Mouse (Mus musculus) stomach, postnatal 0 days (tissue): ENCODE data around the gene Tmem63a. TPM values are rescaled to one million over a fixed set of nuclear protein-coding genes. Genes with fewer than 3 reads are reported as not detected.

ENCODE experiments used
- ATAC-seq: fragments of 200-750 bp; cut with Nextera tagmentation; 2 replicates; pipeline ENCODE4 v1.8.0; 2017; ENCODE audit not compliant: low FRiP score, low TSS enrichment
- DNase-seq: peaks from one replicate; pipeline ENCODE4 v3.0.0-alpha.2; 2016; ENCODE audit warnings: low spot score
- H3K27ac ChIP-seq: fragments of 300-500 bp; sonication (generic); replicated peaks from 2 replicates; pipeline ENCODE4 v1.5.1; 2014; ENCODE audit warnings: mild to moderate bottlenecking, control low read depth
- H3K27me3 ChIP-seq: fragments of 300-500 bp; sonication (generic); 2 replicates; pipeline ENCODE4 v1.6.1; 2014; ENCODE audit warnings: low read length; ENCODE audit not compliant: control insufficient read depth, insufficient read depth
- H3K36me3 ChIP-seq: fragments of 300-500 bp; sonication (generic); 2 replicates; pipeline ENCODE4 v1.6.1; 2014; ENCODE audit warnings: low read length, mixed read lengths; ENCODE audit not compliant: control insufficient read depth, insufficient read depth
- H3K4me1 ChIP-seq: fragments of 300-500 bp; sonication (generic); replicated peaks from 2 replicates; pipeline ENCODE4 v1.6.1; 2014; ENCODE audit warnings: antibody characterized with exemption; ENCODE audit not compliant: control insufficient read depth, insufficient read depth
- H3K4me2 ChIP-seq: fragments of 300-500 bp; sonication (generic); replicated peaks from 2 replicates; pipeline ENCODE4 v1.6.1; 2014; ENCODE audit warnings: low read depth, mild to moderate bottlenecking, control low read depth, moderate library complexity
- H3K4me3 ChIP-seq: fragments of 300-500 bp; sonication (generic); 2 replicates; pipeline ENCODE4 v1.5.1; 2014; ENCODE audit warnings: low read depth, low read length, control low read depth
- H3K9ac ChIP-seq: fragments of 300-500 bp; sonication (generic); 2 replicates; pipeline ENCODE4 v1.6.1; 2014; ENCODE audit warnings: mild to moderate bottlenecking, low read length, control low read depth, mixed read lengths
- H3K9me3 ChIP-seq: fragments of 300-500 bp; sonication (generic); 2 replicates; pipeline ENCODE4 v1.6.1; 2016; ENCODE audit warnings: low read length; ENCODE audit not compliant: control insufficient read depth
- CTCF ChIP-seq: IDR thresholded peaks from 2 replicates; pipeline ENCODE4 v1.5.1; 2016; ENCODE audit warnings: antibody characterized with exemption, low read depth, mild to moderate bottlenecking, moderate library complexity
- EP300 ChIP-seq: optimal IDR thresholded peaks from 2 replicates; pipeline ENCODE3; 2016; ENCODE audit warnings: antibody characterized with exemption
- WGBS: fragments of 180-500 bp; shearing (Covaris S2); extraction: QIAGEN DNeasy Blood & Tissue Kit; methylation state at CpG from one replicate; pipeline ENCODE4 v1.1.7; 2014; 5-methylcytosine and 5-hydroxymethylcytosine counted together
- polyA plus RNA-seq: library from polyadenylated mRNA; unstranded; fragments of >200 nt; fragmentation: Nextera tagmentation; extraction: Ambion mirVana; gene quantifications from 2 replicates; pipeline ENCODE4 v1.2.1, GENCODE M21; 2015

Tmem63a gene
- polyA plus RNA-seq, 1 experiment from 2014 or later, result 35.2 TPM

- Histone ChIP-seq H3K4me3 (no peak overlapping the region), H3K36me3 (no peaks in the 10 kb centered on the region), H3K27ac (no peak overlapping the region), H3K27me3 (no peaks in the 10 kb centered on the region), H3K4me1 (no peaks in the 10 kb centered on the region), H3K9ac (no peak overlapping the region), H3K9me3 (no peaks in the 10 kb centered on the region), H3K4me2 (no peak overlapping the region)
- TF ChIP-seq EP300 (no peak), CTCF (no peak)
- DNase-seq (no peak), ATAC-seq (no peak)
- 17% methylated on average over 1 of the region's 1 CpGs for WGBS
Measured at GRCm38 (mm10) chr1:180917053-180917452, 25.1 kb upstream of the Tmem63a start.

GRCm38 (mm10) chr1:180919686-180920085 lies 22.5 kb upstream of the Tmem63a start:
- peak; percentile 62 for DNase-seq
- no peaks in the 10 kb centered on the region for H3K4me1 ChIP-seq
- TF ChIP-seq CTCF (peak; percentile 72), EP300 (no peak)
- H3K4me3 ChIP-seq, result no peak overlapping the region
- H3K4me2 ChIP-seq, result no peak overlapping the region
- H3K27me3 ChIP-seq, result no peaks in the 10 kb centered on the region
- H3K9ac ChIP-seq, result no peak overlapping the region
- peak; percentile 50 for ATAC-seq
- no peaks in the 10 kb centered on the region for H3K9me3 ChIP-seq
- WGBS, result 46% methylated on average over 8 of the region's 8 CpGs
- H3K27ac ChIP-seq, result no peak overlapping the region
- no peaks in the 10 kb centered on the region for H3K36me3 ChIP-seq

- Histone ChIP-seq H3K36me3 (no peaks in the 10 kb centered on the region), H3K27ac (no peak overlapping the region), H3K9me3 (no peaks in the 10 kb centered on the region), H3K27me3 (no peaks in the 10 kb centered on the region), H3K4me2 (no peak overlapping the region), H3K4me1 (no peaks in the 10 kb centered on the region), H3K4me3 (no peak overlapping the region), H3K9ac (no peak overlapping the region)
- WGBS, result 68% methylated on average over 6 of the region's 6 CpGs
- no peak for TF ChIP-seq EP300
- ATAC-seq, result no peak
- DNase-seq, result no peak
Measured at GRCm38 (mm10) chr1:180922273-180923048, 19.7 kb upstream of the Tmem63a start.

GRCm38 (mm10) chr1:180924737-180925136 lies 17.4 kb upstream of the Tmem63a start:
- 49% methylated on average over 2 of the region's 2 CpGs for WGBS
- DNase-seq, result no peak
- TF ChIP-seq EP300 (no peak), CTCF (no peak)
- Histone ChIP-seq H3K4me2 (no peak overlapping the region), H3K27ac (no peak overlapping the region), H3K36me3 (no peaks in the 10 kb centered on the region), H3K4me3 (no peak overlapping the region), H3K9ac (no peak overlapping the region), H3K4me1 (no peaks in the 10 kb centered on the region), H3K27me3 (no peaks in the 10 kb centered on the region; the same call in 1 of the 2 replicates), H3K9me3 (no peaks in the 10 kb centered on the region)
- no peak for ATAC-seq

- H3K4me1 ChIP-seq, result no peaks in the 10 kb centered on the region
- no peaks in the 10 kb centered on the region for H3K36me3 ChIP-seq
- H3K9ac ChIP-seq, result no peak overlapping the region
- no peak overlapping the region for H3K27ac ChIP-seq
- H3K9me3 ChIP-seq, result no peaks in the 10 kb centered on the region
- H3K4me3 ChIP-seq, result no peak overlapping the region
- TF ChIP-seq EP300, result no peak
- no peak for TF ChIP-seq CTCF
- DNase-seq (no peak), ATAC-seq (peak; percentile 21; the same call in 1 of the 2 replicates)
- WGBS, result 57% methylated on average over 4 of the region's 4 CpGs
- no peak overlapping the region for H3K4me2 ChIP-seq
- no peaks in the 10 kb centered on the region; the same call in 1 of the 2 replicates for H3K27me3 ChIP-seq
Measured at GRCm38 (mm10) chr1:180926286-180926685, 15.9 kb upstream of the Tmem63a start.

GRCm38 (mm10) chr1:180929599-180929998 lies 12.5 kb upstream of the Tmem63a start:
- 37% methylated on average over 2 of the region's 2 CpGs for WGBS
- no peaks in the 10 kb centered on the region; the same call in 1 of the 2 replicates for H3K27me3 ChIP-seq
- no peak for TF ChIP-seq CTCF
- TF ChIP-seq EP300, result no peak
- no peak for ATAC-seq
- H3K9ac ChIP-seq, result no peak overlapping the region
- no peaks in the 10 kb centered on the region for H3K36me3 ChIP-seq
- H3K4me3 ChIP-seq, result no peak overlapping the region
- DNase-seq, result no peak
- H3K4me1 ChIP-seq, result 0 out of 2 replicates have a peak, but pooled peaks cover 2% of the 10 kb centered on the region
- no peaks in the 10 kb centered on the region for H3K9me3 ChIP-seq
- no peak overlapping the region for H3K27ac ChIP-seq
- H3K4me2 ChIP-seq, result no peak overlapping the region
